Mouse (Mus musculus): ENCODE measurements around the gene Muc4. TPM values are rescaled to one million over a fixed set of nuclear protein-coding genes. Genes with fewer than 3 reads are reported as not detected.

The Muc4 gene
- polyA plus RNA-seq, 1 experiment from 2014 or later, result 0.54 TPM

- no peak for ATAC-seq (ENCODE audit: low read depth)
- Histone ChIP-seq H3K4me3 (replicated peaks) (no peak overlapping the region), H3K4me2 (no peak overlapping the region), H3K9me3 (replicated peaks) (no peaks in the 10 kb centered on the region), H3K36me3 (no peaks in the 10 kb centered on the region), H3K27me3 (peaks cover 11% of the 10 kb centered on the region), H3K4me1 (replicated peaks) (no peaks in the 10 kb centered on the region), H3K9ac (no peak overlapping the region), H3K27ac (no peak overlapping the region)
- 43% methylated on average over 10 of the region's 10 CpGs for WGBS (ENCODE audit: insufficient replicate concordance)
- no peak for DNase-seq
Measured at GRCm38 (mm10) chr16:32776676-32777075, 41.0 kb downstream of the Muc4 start.

GRCm38 (mm10) chr16:32778956-32779355, 43.3 kb downstream of the Muc4 start:
- 36% methylated on average over 8 of the region's 8 CpGs for WGBS (ENCODE audit: insufficient replicate concordance)
- DNase-seq, result no peak
- Histone ChIP-seq H3K36me3 (no peaks in the 10 kb centered on the region), H3K4me3 (replicated peaks) (no peak overlapping the region), H3K27me3 (peaks cover 11% of the 10 kb centered on the region), H3K27ac (no peak overlapping the region), H3K4me2 (no peak overlapping the region), H3K4me1 (replicated peaks) (no peaks in the 10 kb centered on the region), H3K9ac (no peak overlapping the region), H3K9me3 (replicated peaks) (no peaks in the 10 kb centered on the region)
- no peak for ATAC-seq (ENCODE audit: low read depth)

- Histone ChIP-seq H3K27ac (no peak overlapping the region), H3K4me2 (no peak overlapping the region), H3K4me3 (replicated peaks) (no peak overlapping the region), H3K9ac (no peak overlapping the region), H3K27me3 (peaks cover 3% of the 10 kb centered on the region; the same call in 1 of the 2 replicates), H3K4me1 (replicated peaks) (no peaks in the 10 kb centered on the region), H3K9me3 (replicated peaks) (no peaks in the 10 kb centered on the region; the same call in 1 of the 2 replicates), H3K36me3 (no peaks in the 10 kb centered on the region)
- WGBS (ENCODE audit: insufficient replicate concordance), result 40% methylated on average over 5 of the region's 5 CpGs
- no peak for ATAC-seq (ENCODE audit: low read depth)
- no peak for DNase-seq
Measured at GRCm38 (mm10) chr16:32783324-32784062, 47.8 kb downstream of the Muc4 start.

- Histone ChIP-seq H3K4me3 (replicated peaks) (no peak overlapping the region), H3K9ac (no peak overlapping the region), H3K4me1 (replicated peaks) (no peaks in the 10 kb centered on the region), H3K36me3 (no peaks in the 10 kb centered on the region), H3K9me3 (replicated peaks) (no peaks in the 10 kb centered on the region; the same call in 1 of the 2 replicates), H3K4me2 (no peak overlapping the region), H3K27ac (no peak overlapping the region), H3K27me3 (0 out of 2 replicates have a peak, but pooled peaks cover 3% of the 10 kb centered on the region)
- DNase-seq, result no peak
- ATAC-seq (ENCODE audit: low read depth), result no peak
- WGBS (ENCODE audit: insufficient replicate concordance), result 77% methylated on average over 13 of the region's 13 CpGs
Measured at GRCm38 (mm10) chr16:32784840-32785239, 49.2 kb downstream of the Muc4 start.

- no peak for DNase-seq
- WGBS (ENCODE audit: insufficient replicate concordance), result 59% methylated on average over 5 of the region's 5 CpGs
- no peak overlapping the region for H3K4me2 ChIP-seq
Measured at GRCm38 (mm10) chr16:32790056-32790455, 54.4 kb downstream of the Muc4 start.

GRCm38 (mm10) chr16:32795177-32795576, 59.5 kb downstream of the Muc4 start:
- DNase-seq, result no peak
- Histone ChIP-seq H3K4me2 (no peak overlapping the region), H3K9ac (no peak overlapping the region), H3K36me3 (no peaks in the 10 kb centered on the region), H3K9me3 (replicated peaks) (no peaks in the 10 kb centered on the region), H3K27me3 (peaks cover 27% of the 10 kb centered on the region; the same call in 1 of the 2 replicates), H3K27ac (no peak overlapping the region), H3K4me1 (replicated peaks) (no peaks in the 10 kb centered on the region), H3K4me3 (replicated peaks) (no peak overlapping the region)
- 38% methylated on average over 1 of the region's 1 CpGs for WGBS (ENCODE audit: insufficient replicate concordance)
- no peak for ATAC-seq (ENCODE audit: low read depth)

More at GRCm38 (mm10) chr16:32790056-32790455, 54.4 kb downstream of the Muc4 start:
- Histone ChIP-seq H3K27ac (no peak overlapping the region), H3K9me3 (replicated peaks) (no peaks in the 10 kb centered on the region; the same call in 1 of the 2 replicates), H3K27me3 (peaks cover 23% of the 10 kb centered on the region; the same call in 1 of the 2 replicates), H3K4me1 (replicated peaks) (no peaks in the 10 kb centered on the region), H3K9ac (no peak overlapping the region), H3K36me3 (no peaks in the 10 kb centered on the region), H3K4me3 (replicated peaks) (no peak overlapping the region)
- no peak for ATAC-seq (ENCODE audit: low read depth)

- no peaks in the 10 kb centered on the region for H3K4me1 ChIP-seq (replicated peaks)
- no peak for DNase-seq
- H3K9me3 ChIP-seq (replicated peaks), result no peaks in the 10 kb centered on the region
- H3K4me2 ChIP-seq, result no peak overlapping the region
- no peak overlapping the region for H3K27ac ChIP-seq
- WGBS (ENCODE audit: insufficient replicate concordance), result 62% methylated on average over 14 of the region's 14 CpGs
- no peaks in the 10 kb centered on the region for H3K36me3 ChIP-seq
- ATAC-seq (ENCODE audit: low read depth), result no peak
- no peak overlapping the region for H3K4me3 ChIP-seq (replicated peaks)
- H3K27me3 ChIP-seq, result peaks cover 25% of the 10 kb centered on the region; the same call in 1 of the 2 replicates
- H3K9ac ChIP-seq, result no peak overlapping the region
Measured at GRCm38 (mm10) chr16:32796676-32797425, 61.2 kb downstream of the Muc4 start.

- H3K4me2 ChIP-seq, result no peak within 1 kb of the TSS
- no peaks in the 10 kb centered on the region for H3K4me1 ChIP-seq (replicated peaks)
- H3K4me3 ChIP-seq (replicated peaks), result no peak within 1 kb of the TSS
- no peak within 1 kb of the TSS for H3K9ac ChIP-seq
- no peak for DNase-seq
- no peak for ATAC-seq (ENCODE audit: low read depth)
- H3K36me3 ChIP-seq, result no peaks in the 10 kb centered on the region
- H3K27ac ChIP-seq, result no peak within 1 kb of the TSS
- no peaks in the 10 kb centered on the region for H3K9me3 ChIP-seq (replicated peaks)
- WGBS (ENCODE audit: insufficient replicate concordance), result 32% methylated on average over 3 of the region's 3 CpGs
- peaks cover 22% of the 10 kb centered on the region; the same call in 1 of the 2 replicates for H3K27me3 ChIP-seq
Measured at GRCm38 (mm10) chr16:32797426-32797689, 61.7 kb downstream of the Muc4 start, which contains the start of gene Muc20. TSS of gene Muc20 (minus strand) at chr16:32797435.

- 42% methylated on average over 6 of the region's 6 CpGs for WGBS (ENCODE audit: insufficient replicate concordance)
- peaks cover 10% of the 10 kb centered on the region for H3K4me1 ChIP-seq (replicated peaks)
- no peaks in the 10 kb centered on the region for H3K36me3 ChIP-seq
- H3K4me3 ChIP-seq (replicated peaks), result no peak overlapping the region
- H3K4me2 ChIP-seq, result no peak overlapping the region
- ATAC-seq (ENCODE audit: low read depth) (no peak), DNase-seq (no peak)
- no peak overlapping the region for H3K9ac ChIP-seq
- H3K27ac ChIP-seq, result no peak overlapping the region
- H3K9me3 ChIP-seq (replicated peaks), result no peaks in the 10 kb centered on the region
- no peaks in the 10 kb centered on the region for H3K27me3 ChIP-seq
Measured at GRCm38 (mm10) chr16:32803252-32803853, 67.7 kb downstream of the Muc4 start.

- H3K9ac ChIP-seq, result no peak overlapping the region
- H3K27ac ChIP-seq, result no peak overlapping the region
- H3K9me3 ChIP-seq (replicated peaks), result no peaks in the 10 kb centered on the region
- H3K4me3 ChIP-seq (replicated peaks), result no peak overlapping the region
- peaks cover 10% of the 10 kb centered on the region for H3K4me1 ChIP-seq (replicated peaks)
- no peak for DNase-seq
- H3K27me3 ChIP-seq, result no peaks in the 10 kb centered on the region
- 36% methylated on average over 5 of the region's 5 CpGs for WGBS (ENCODE audit: insufficient replicate concordance)
- no peak for ATAC-seq (ENCODE audit: low read depth)
- no peak overlapping the region for H3K4me2 ChIP-seq
- H3K36me3 ChIP-seq, result no peaks in the 10 kb centered on the region
Measured at GRCm38 (mm10) chr16:32803901-32804300, 68.2 kb downstream of the Muc4 start.

- H3K36me3 ChIP-seq, result no peaks in the 10 kb centered on the region
- ATAC-seq (ENCODE audit: low read depth) (no peak), DNase-seq (no peak)
- no peak overlapping the region for H3K4me3 ChIP-seq (replicated peaks)
- no peaks in the 10 kb centered on the region for H3K27me3 ChIP-seq
- H3K9ac ChIP-seq, result no peak overlapping the region
- no peaks in the 10 kb centered on the region for H3K9me3 ChIP-seq (replicated peaks)
- no peak overlapping the region for H3K4me2 ChIP-seq
- no peak overlapping the region for H3K27ac ChIP-seq
- peaks cover 10% of the 10 kb centered on the region for H3K4me1 ChIP-seq (replicated peaks)
- WGBS (ENCODE audit: insufficient replicate concordance), result 64% methylated on average over 7 of the region's 7 CpGs
Measured at GRCm38 (mm10) chr16:32805151-32805550, 69.5 kb downstream of the Muc4 start.

Measured in liver, embryonic 13.5 days (tissue).